9 mouse cellular contexts compared by ENCODE assay signal in the genomic region with DNA sequence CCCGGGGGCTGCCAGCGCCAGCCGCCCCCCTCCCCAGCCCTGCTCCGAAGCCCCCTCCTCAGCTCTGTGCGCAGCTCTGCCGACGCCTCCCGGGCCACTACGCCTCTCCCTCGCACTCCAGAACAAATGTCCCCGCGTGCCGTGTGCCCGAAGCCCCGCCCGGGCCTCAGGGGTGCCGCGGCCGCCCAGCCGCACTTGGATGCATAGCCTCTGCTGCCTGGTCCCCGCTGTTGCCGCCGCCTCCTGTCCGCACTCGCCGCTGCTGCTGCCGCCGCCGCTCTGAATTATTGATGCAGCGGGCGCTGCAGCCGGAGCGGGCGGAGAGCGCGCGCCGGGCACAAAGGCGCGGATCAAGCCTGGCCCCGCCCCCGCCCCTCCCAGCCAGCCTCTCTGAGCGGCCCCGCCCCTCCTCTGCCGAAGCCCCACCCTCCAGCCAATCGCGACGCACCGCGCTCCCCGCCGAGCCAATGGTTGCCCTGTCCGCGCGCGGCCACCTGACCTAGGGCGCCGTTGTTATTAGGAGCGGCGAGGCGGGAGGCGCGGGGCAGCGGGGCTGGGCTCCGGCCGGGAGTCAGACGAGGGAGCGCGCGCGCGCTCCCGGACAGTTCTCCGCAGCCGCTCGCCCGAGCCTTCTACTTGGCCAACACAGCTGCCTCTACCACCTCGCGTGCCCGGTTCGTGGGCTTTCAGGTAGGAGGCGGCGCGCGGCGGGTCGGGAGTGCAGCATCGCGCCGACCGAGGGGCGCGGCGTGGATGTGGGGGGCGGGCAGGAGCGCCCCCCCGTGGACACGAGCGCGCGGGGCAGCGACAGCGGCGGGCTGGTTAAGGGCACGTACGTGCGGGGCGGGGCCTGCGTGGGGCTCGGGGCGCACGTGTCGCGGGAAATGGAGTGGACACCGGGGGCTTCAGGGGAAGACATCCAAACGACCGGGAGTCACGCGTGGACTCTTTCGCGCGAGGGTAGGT. TPM values are rescaled to one million over a fixed set of nuclear protein-coding genes. Genes with fewer than 3 reads are reported as not detected.
DNase-seq lines count a peak whose midpoint lies in the region; ATAC-seq and TF ChIP-seq lines count a peak whose summit lies in the region.
"Had no signal": no experiment of that assay in that cellular context is flagged by ENCODE, and none has a peak within 500 bp of the region (broad histone marks: within the 10 kb centered on the region; RNA-seq: fewer than 3 reads in every experiment).

Gene Cbln1, minus strand, starts transcription at position 339 of the 966 bp plus-strand sequence.

- TF ChIP-seq EP300 in ES-Bruce4 (IDR thresholded peaks at IDR 0.05; ENCODE audit: insufficient read depth, low read depth, low read length): no peak
- TF ChIP-seq EP300 in heart, postnatal 0 days (IDR thresholded peaks at IDR 0.05; ENCODE audit: low read depth): no peak
- TF ChIP-seq EP300 in stomach, postnatal 0 days (optimal IDR thresholded peaks at IDR 0.05): no peak

- WGBS in forebrain, embryonic 14.5 days: under 1% methylated on average over 114 of the region's 122 CpGs
- under 1% methylated on average over 58 of the region's 122 CpGs for WGBS in heart, postnatal 0 days
- WGBS in liver, embryonic 12.5 days (ENCODE audit: insufficient replicate concordance): under 1% methylated on average over 97 of the region's 122 CpGs
- WGBS in stomach, postnatal 0 days: under 1% methylated on average over 92 of the region's 122 CpGs

- peak within 1 kb of the TSS; percentile 82 for H3K4me3 ChIP-seq in ES-Bruce4 (ENCODE audit: low read depth, low read length)
- peak within 1 kb of the TSS; percentile 59 for H3K4me3 ChIP-seq in forebrain, embryonic 14.5 days (ENCODE audit: low read depth, low read length)
- peak within 1 kb of the TSS; percentile 44 for H3K4me3 ChIP-seq in heart, postnatal 0 days (ENCODE audit: low read depth, low read length)
- peak within 1 kb of the TSS; percentile 53 for H3K4me3 ChIP-seq in liver, embryonic 12.5 days
- peak within 1 kb of the TSS; percentile 44 for H3K4me3 ChIP-seq in stomach, postnatal 0 days (ENCODE audit: low read depth, low read length)

- TF ChIP-seq POLR2A in ES-Bruce4 (IDR thresholded peaks at IDR 0.05; ENCODE audit: insufficient read depth, low read length): no peak

- peak within 1 kb of the TSS; percentile 76 for H3K9ac ChIP-seq in ES-Bruce4 (ENCODE audit: low read depth, poor library complexity, severe bottlenecking)
- peak within 1 kb of the TSS; percentile 75 for H3K9ac ChIP-seq in forebrain, embryonic 14.5 days (ENCODE audit: low read length)
- no peak within 1 kb of the TSS for H3K9ac ChIP-seq in heart, postnatal 0 days (replicated peaks; ENCODE audit: low read depth, low read length)
- H3K9ac ChIP-seq in liver, embryonic 12.5 days: no peak within 1 kb of the TSS
- no peak within 1 kb of the TSS for H3K9ac ChIP-seq in stomach, postnatal 0 days (ENCODE audit: low read length)

- H3K9me3 ChIP-seq in ES-Bruce4 (replicated peaks; ENCODE audit: control insufficient read depth, insufficient read depth, low read length, poor library complexity, severe bottlenecking): no peaks in the 10 kb centered on the region
- no peaks in the 10 kb centered on the region for H3K9me3 ChIP-seq in forebrain, embryonic 14.5 days (replicated peaks; ENCODE audit: control insufficient read depth, low read length)
- H3K9me3 ChIP-seq in heart, postnatal 0 days (replicated peaks; ENCODE audit: control insufficient read depth, low read length): no peaks in the 10 kb centered on the region
- no peaks in the 10 kb centered on the region for H3K9me3 ChIP-seq in liver, embryonic 12.5 days (replicated peaks)
- no peaks in the 10 kb centered on the region for H3K9me3 ChIP-seq in stomach, postnatal 0 days (ENCODE audit: control insufficient read depth, low read length)

- peak within 1 kb of the TSS; percentile 97 for H3K4me2 ChIP-seq in forebrain, embryonic 14.5 days (ENCODE audit: low read length)
- H3K4me2 ChIP-seq in heart, postnatal 0 days (ENCODE audit: low read depth, low read length): peak within 1 kb of the TSS; percentile 70
- H3K4me2 ChIP-seq in liver, embryonic 12.5 days: peak within 1 kb of the TSS; percentile 85
- peak within 1 kb of the TSS; percentile 66 for H3K4me2 ChIP-seq in stomach, postnatal 0 days (replicated peaks; ENCODE audit: low read depth)

- H3K36me3 ChIP-seq in ES-Bruce4 (ENCODE audit: control insufficient read depth, insufficient read depth, low read length, poor library complexity, severe bottlenecking): no peaks in the 10 kb centered on the region
- H3K36me3 ChIP-seq in forebrain, embryonic 14.5 days (ENCODE audit: control insufficient read depth, insufficient read depth, low read length): no peaks in the 10 kb centered on the region
- H3K36me3 ChIP-seq in heart, postnatal 0 days (replicated peaks; ENCODE audit: control insufficient read depth, insufficient read depth, low read length): no peaks in the 10 kb centered on the region
- H3K36me3 ChIP-seq in liver, embryonic 12.5 days: no peaks in the 10 kb centered on the region
- H3K36me3 ChIP-seq in stomach, postnatal 0 days (ENCODE audit: control insufficient read depth, insufficient read depth, low read length): no peaks in the 10 kb centered on the region

- peaks cover 41% of the 10 kb centered on the region for H3K27me3 ChIP-seq in ES-Bruce4 (ENCODE audit: control insufficient read depth, insufficient read depth, low read length, poor library complexity, severe bottlenecking)
- peaks cover 56% of the 10 kb centered on the region for H3K27me3 ChIP-seq in forebrain, embryonic 14.5 days (replicated peaks; ENCODE audit: control insufficient read depth, insufficient read depth, low read length)
- peaks cover 93% of the 10 kb centered on the region for H3K27me3 ChIP-seq in heart, postnatal 0 days (ENCODE audit: control insufficient read depth, insufficient read depth, low read length)
- peaks cover 95% of the 10 kb centered on the region for H3K27me3 ChIP-seq in liver, embryonic 12.5 days (replicated peaks)
- H3K27me3 ChIP-seq in stomach, postnatal 0 days (ENCODE audit: control insufficient read depth, insufficient read depth, low read length): peaks cover 30% of the 10 kb centered on the region

- TF ChIP-seq CTCF in ES-Bruce4 (IDR thresholded peaks at IDR 0.05; ENCODE audit: low read depth, low read length): peak; percentile 46
- TF ChIP-seq CTCF in heart, postnatal 0 days (IDR thresholded peaks at IDR 0.05; ENCODE audit: low read depth): no peak
- peak; percentile 46; the same call in 1 of the 2 replicates for TF ChIP-seq CTCF in stomach, postnatal 0 days (IDR thresholded peaks at IDR 0.05; ENCODE audit: low read depth)

- H3K27ac ChIP-seq in ES-Bruce4 (ENCODE audit: insufficient read depth, low read length): no peak within 1 kb of the TSS
- H3K27ac ChIP-seq in forebrain, embryonic 14.5 days (ENCODE audit: low read depth, low read length): peak within 1 kb of the TSS; percentile 64
- no peak within 1 kb of the TSS for H3K27ac ChIP-seq in heart, postnatal 0 days (ENCODE audit: low read depth)
- H3K27ac ChIP-seq in liver, embryonic 12.5 days: no peak within 1 kb of the TSS
- H3K27ac ChIP-seq in stomach, postnatal 0 days (replicated peaks): no peak within 1 kb of the TSS

- peak; percentile 96 for DNase-seq in cerebellum, adult 11-12 months
- DNase-seq in forebrain, embryonic 14.5 days (ENCODE audit: low spot score): peak; percentile 96
- peak; percentile 90 for DNase-seq in heart, postnatal 0 days (ENCODE audit: low spot score)
- DNase-seq in kidney, postnatal 36 days: peak; percentile 85 to 92
- peak; percentile 95 for DNase-seq in neural tube, embryonic 10.5 days (ENCODE audit: extremely low spot score, low spot score)
- peak; percentile 95 for DNase-seq in stomach, postnatal 0 days (ENCODE audit: low spot score)

- H3K4me1 ChIP-seq in ES-Bruce4 (ENCODE audit: control insufficient read depth, insufficient read depth, low read length): no peaks in the 10 kb centered on the region
- H3K4me1 ChIP-seq in forebrain, embryonic 14.5 days (ENCODE audit: control insufficient read depth, insufficient read depth, low read length): peaks cover 18% of the 10 kb centered on the region
- H3K4me1 ChIP-seq in heart, postnatal 0 days (ENCODE audit: control insufficient read depth, insufficient read depth): peaks cover 20% of the 10 kb centered on the region
- H3K4me1 ChIP-seq in liver, embryonic 12.5 days: peaks cover 21% of the 10 kb centered on the region
- no peaks in the 10 kb centered on the region; the same call in 1 of the 2 replicates for H3K4me1 ChIP-seq in stomach, postnatal 0 days (replicated peaks; ENCODE audit: control insufficient read depth, insufficient read depth)

- ATAC-seq in forebrain, embryonic 14.5 days: peak; percentile 93
- peak; percentile 98 for ATAC-seq in heart, postnatal 0 days (ENCODE audit: insufficient read depth, low read depth)
- ATAC-seq in liver, embryonic 12.5 days: peak; percentile 91
- peak; percentile 98 for ATAC-seq in stomach, postnatal 0 days (ENCODE audit: low FRiP score, low TSS enrichment)

RNA-seq across cellular contexts. Expression of gene Cbln1, which starts in this region (rescaled TPM):
- polyA plus RNA-seq in ES-Bruce4 (2011; ENCODE audit: insufficient read depth, insufficient read length, low read depth, missing spikeins): 2.1 and 2.7 TPM in 2 replicates
- 9.4 and 11.0 TPM in 2 replicates for polyA plus RNA-seq in forebrain, embryonic 14.5 days (2014; fragmentation: Nextera tagmentation; extraction: Ambion mirVana)
- not detected in 2 replicates for total RNA-seq in heart, postnatal 0 days (2014; rRNA removed; ENCODE audit: low replicate concordance)
- 0.08 TPM in 1 of 2 replicates, not detected in the other for polyA plus RNA-seq in heart, postnatal 0 days (2015; fragmentation: Nextera tagmentation; extraction: Ambion mirVana)
- not detected in 2 replicates for polyA plus RNA-seq in liver, embryonic 12.5 days (2016; fragmentation: Nextera tagmentation; extraction: Ambion mirVana)
- polyA plus RNA-seq in stomach, postnatal 0 days (2015; fragmentation: Nextera tagmentation; extraction: Ambion mirVana): 0.05 and 0.08 TPM in 2 replicates
- total RNA-seq: CH12.LX had no signal

Comparison
In these comparisons a context has a peak if more than half of its experiments do, and no peak if none do; other contexts are left out.
1. Peak in DNase-seq, ATAC-seq, H3K4me3 ChIP-seq and H3K4me2 ChIP-seq in heart, postnatal 0 days; RNA of the gene not detected or under 1 TPM.
2. Peak in ATAC-seq, H3K4me3 ChIP-seq and H3K4me2 ChIP-seq in liver, embryonic 12.5 days; RNA of the gene not detected or under 1 TPM.
3. Peak in DNase-seq, ATAC-seq, H3K4me3 ChIP-seq and H3K4me2 ChIP-seq in stomach, postnatal 0 days; RNA of the gene not detected or under 1 TPM.
4. H3K9ac ChIP-seq: peak in ES-Bruce4 (single experiment) and forebrain, embryonic 14.5 days (single experiment); none in heart, postnatal 0 days (single experiment), liver, embryonic 12.5 days (single experiment) and stomach, postnatal 0 days (single experiment).
5. Peak in every context shown above with its lines, with median percentiles within 50 percentile points of each other: H3K4me3 ChIP-seq, DNase-seq, ATAC-seq and H3K4me2 ChIP-seq.